Mouse (Mus musculus): ENCODE measurements around the gene P2ry6. TPM values are rescaled to one million over a fixed set of nuclear protein-coding genes. Genes with fewer than 3 reads are reported as not detected.

Gene P2ry6
- polyA plus RNA-seq (2015; fragmentation: Nextera tagmentation; extraction: Ambion mirVana), result 2.7 and 4.8 TPM in 2 replicates

DNA sequence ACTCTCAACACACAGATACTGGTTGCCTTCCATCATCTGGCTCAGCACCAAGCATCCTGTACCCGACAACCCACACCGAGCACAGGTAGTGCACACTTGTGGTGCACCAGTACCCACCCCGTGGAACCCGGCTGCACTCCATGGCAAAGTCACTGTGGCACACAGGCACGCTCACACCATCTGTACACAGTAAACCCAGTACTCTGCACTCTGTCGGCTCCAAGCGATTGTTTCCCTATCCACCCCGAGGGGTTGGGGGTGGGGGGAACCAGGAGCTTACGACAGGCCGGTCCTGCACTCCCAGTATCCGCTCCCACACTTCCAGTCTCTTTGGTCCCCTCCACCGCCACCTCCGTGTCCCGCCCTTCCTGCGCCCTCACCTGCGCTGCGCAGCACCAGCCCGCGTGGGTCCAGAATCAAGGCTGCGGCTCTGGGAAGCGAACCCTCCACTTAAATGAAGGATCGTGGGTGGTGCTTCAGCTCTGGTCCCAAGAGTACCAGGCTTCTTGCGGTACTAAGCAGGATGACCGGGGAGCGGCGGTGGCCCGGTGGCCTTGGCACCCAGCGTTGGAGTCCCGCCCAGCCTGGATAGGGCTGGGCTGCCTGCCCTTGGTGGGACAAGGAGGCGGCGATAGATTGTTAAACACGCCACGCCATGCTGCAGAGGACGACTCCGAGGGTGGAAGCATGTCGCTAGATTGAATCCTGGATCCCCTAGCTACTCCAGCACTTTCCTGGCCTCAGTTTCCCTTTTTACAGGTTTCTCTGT is at the start of gene P2ry6:
Gene P2ry6, minus strand, starts transcription at position 515 of the 769 bp plus-strand sequence.
- WGBS, result 2% methylated on average over 36 of the region's 36 CpGs
- ATAC-seq, result peak; percentile 63
- Histone ChIP-seq H3K9ac (ENCODE audit: low read depth, low read length) (peak within 1 kb of the TSS; percentile 51), H3K27ac (ENCODE audit: low read depth, low read length) (no peak within 1 kb of the TSS), H3K4me1 (ENCODE audit: control insufficient read depth, insufficient read depth, low read depth, low read length) (peaks cover 5% of the 10 kb centered on the region), H3K4me3 (ENCODE audit: low read length) (peak within 1 kb of the TSS; percentile 36), H3K9me3 (ENCODE audit: control insufficient read depth, low read length) (no peaks in the 10 kb centered on the region), H3K36me3 (ENCODE audit: control insufficient read depth, insufficient read depth, low read length) (no peaks in the 10 kb centered on the region), H3K4me2 (ENCODE audit: low read length) (peak within 1 kb of the TSS; percentile 55), H3K27me3 (replicated peaks; ENCODE audit: control insufficient read depth, insufficient read depth, low read length) (peaks cover 17% of the 10 kb centered on the region)

DNA sequence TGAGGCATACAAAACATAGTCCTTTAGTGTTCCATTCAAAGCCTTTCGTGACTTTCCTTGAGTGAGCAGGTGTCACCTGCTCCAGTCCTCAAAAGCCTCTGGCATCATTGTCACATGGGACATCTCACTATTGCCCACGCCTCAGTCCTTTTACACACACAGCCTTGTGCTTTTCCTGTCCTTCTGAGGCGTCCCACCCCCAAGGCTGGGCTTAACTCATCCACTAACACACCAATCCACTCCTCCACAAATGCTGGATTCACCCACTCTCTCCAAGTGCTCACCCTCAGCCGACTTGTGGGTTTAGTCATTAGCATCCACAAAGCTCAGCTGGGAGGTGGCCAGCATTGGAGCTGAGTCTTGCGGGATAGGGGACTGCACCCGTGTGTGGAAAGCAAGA is 43.0 kb upstream of the P2ry6 start:
- H3K27ac ChIP-seq (ENCODE audit: low read depth, low read length), result peak overlapping the region; percentile 42; the same call in 1 of the 2 replicates
- whole genome bisulfite sequencing, result 66% methylated on average over 6 of the region's 6 CpGs

DNA sequence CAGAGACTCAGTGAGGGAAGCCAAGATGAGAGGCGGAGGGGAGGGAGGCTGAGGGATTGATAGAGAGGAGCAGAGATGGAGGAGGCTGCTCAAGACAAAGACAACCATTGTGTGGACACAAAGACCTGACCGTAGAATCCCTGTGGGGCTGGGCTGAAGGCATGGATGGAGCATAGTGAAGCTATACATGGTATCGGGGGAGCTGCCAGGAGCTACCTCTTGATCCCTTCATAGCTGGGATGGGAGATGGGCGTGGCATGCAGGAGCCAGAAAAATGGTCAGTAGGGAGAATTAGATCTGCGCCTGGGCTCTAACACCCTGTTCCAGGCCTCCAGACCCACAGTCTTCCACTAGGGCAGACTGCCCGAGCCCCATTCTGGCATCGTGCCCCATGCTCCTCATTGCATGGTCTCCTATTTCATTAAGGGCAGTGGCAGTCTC is 42.6 kb upstream of the P2ry6 start:
- no peaks in the 10 kb centered on the region for H3K36me3 ChIP-seq (ENCODE audit: control insufficient read depth, insufficient read depth, low read length)
- no peak overlapping the region for H3K4me3 ChIP-seq (ENCODE audit: low read length)
- ATAC-seq, result peak; percentile 82
- H3K4me1 ChIP-seq (ENCODE audit: control insufficient read depth, insufficient read depth, low read depth, low read length), result no peaks in the 10 kb centered on the region; the same call in 1 of the 2 replicates
- no peak overlapping the region for H3K4me2 ChIP-seq (ENCODE audit: low read length)
- H3K27ac ChIP-seq (ENCODE audit: low read depth, low read length), result peak overlapping the region; percentile 42; the same call in 1 of the 2 replicates
- 45% methylated on average over 7 of the region's 7 CpGs for WGBS
- H3K9me3 ChIP-seq (ENCODE audit: control insufficient read depth, low read length), result no peaks in the 10 kb centered on the region
- H3K27me3 ChIP-seq (replicated peaks; ENCODE audit: control insufficient read depth, insufficient read depth, low read length), result peaks cover 12% of the 10 kb centered on the region
- no peak overlapping the region for H3K9ac ChIP-seq (ENCODE audit: low read depth, low read length)

More for the DNA sequence above, 43.0 kb upstream of the P2ry6 start:
- Histone ChIP-seq H3K4me2 (ENCODE audit: low read length) (no peak overlapping the region), H3K27me3 (replicated peaks; ENCODE audit: control insufficient read depth, insufficient read depth, low read length) (peaks cover 10% of the 10 kb centered on the region), H3K4me3 (ENCODE audit: low read length) (no peak overlapping the region), H3K36me3 (ENCODE audit: control insufficient read depth, insufficient read depth, low read length) (no peaks in the 10 kb centered on the region), H3K9me3 (ENCODE audit: control insufficient read depth, low read length) (no peaks in the 10 kb centered on the region), H3K4me1 (ENCODE audit: control insufficient read depth, insufficient read depth, low read depth, low read length) (no peaks in the 10 kb centered on the region; the same call in 1 of the 2 replicates), H3K9ac (ENCODE audit: low read depth, low read length) (no peak overlapping the region)
- peak; percentile 61 for ATAC-seq

DNA sequence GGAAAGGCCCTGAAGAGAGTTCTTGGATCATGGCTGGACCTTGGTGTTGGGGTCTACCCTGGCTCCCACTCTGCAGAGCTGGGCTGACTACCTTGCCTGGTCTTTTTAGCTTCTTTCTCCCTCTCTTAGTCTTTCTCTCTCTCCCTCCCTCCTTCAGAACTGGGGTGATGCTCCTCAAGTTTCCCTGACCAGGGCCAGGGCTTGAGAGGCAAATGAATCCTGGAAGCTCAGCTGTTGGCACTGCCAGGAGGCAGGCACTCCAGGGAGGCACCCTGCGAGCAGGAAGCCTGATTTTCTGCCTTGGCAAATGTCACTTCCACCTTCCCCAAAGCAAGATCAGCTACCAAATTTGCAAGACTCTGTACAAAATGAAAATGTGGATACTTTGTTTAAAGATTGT is 40.5 kb upstream of the P2ry6 start:
- Histone ChIP-seq H3K4me1 (ENCODE audit: control insufficient read depth, insufficient read depth, low read depth, low read length) (peaks cover 7% of the 10 kb centered on the region), H3K4me2 (ENCODE audit: low read length) (no peak overlapping the region), H3K9ac (ENCODE audit: low read depth, low read length) (no peak overlapping the region), H3K36me3 (ENCODE audit: control insufficient read depth, insufficient read depth, low read length) (no peaks in the 10 kb centered on the region), H3K27ac (ENCODE audit: low read depth, low read length) (no peak overlapping the region), H3K27me3 (replicated peaks; ENCODE audit: control insufficient read depth, insufficient read depth, low read length) (peaks cover 27% of the 10 kb centered on the region), H3K4me3 (ENCODE audit: low read length) (no peak overlapping the region), H3K9me3 (ENCODE audit: control insufficient read depth, low read length) (no peaks in the 10 kb centered on the region)
- no peak for ATAC-seq
- 59% methylated on average over 1 of the region's 1 CpGs for WGBS

DNA sequence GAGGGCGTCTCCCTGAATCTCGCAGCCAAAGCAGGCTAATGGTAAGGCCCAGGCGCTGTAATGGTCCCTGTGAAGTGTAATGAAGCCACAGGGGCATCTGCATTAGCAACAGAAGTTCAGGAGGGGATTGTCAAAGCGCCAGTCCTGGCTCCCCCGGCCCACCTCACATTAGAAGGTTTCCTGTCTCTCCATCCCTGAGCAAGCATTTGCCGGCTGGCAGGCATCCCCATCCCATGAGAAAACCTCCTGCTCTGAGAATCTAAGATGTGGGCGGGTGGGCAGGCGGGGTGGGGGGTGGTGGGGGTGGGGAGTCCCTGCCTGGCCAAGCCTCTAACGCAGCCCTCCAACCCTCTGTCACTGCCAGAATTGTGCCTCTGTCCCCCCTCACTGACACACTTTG is 39.6 kb upstream of the P2ry6 start:
- H3K27me3 ChIP-seq (replicated peaks; ENCODE audit: control insufficient read depth, insufficient read depth, low read length), result peaks cover 35% of the 10 kb centered on the region
- H3K9me3 ChIP-seq (ENCODE audit: control insufficient read depth, low read length), result no peaks in the 10 kb centered on the region
- H3K9ac ChIP-seq (ENCODE audit: low read depth, low read length), result no peak overlapping the region
- no peak overlapping the region for H3K4me3 ChIP-seq (ENCODE audit: low read length)
- no peak overlapping the region for H3K27ac ChIP-seq (ENCODE audit: low read depth, low read length)
- no peaks in the 10 kb centered on the region for H3K36me3 ChIP-seq (ENCODE audit: control insufficient read depth, insufficient read depth, low read length)
- H3K4me2 ChIP-seq (ENCODE audit: low read length), result no peak overlapping the region
- no peak for ATAC-seq
- peaks cover 7% of the 10 kb centered on the region for H3K4me1 ChIP-seq (ENCODE audit: control insufficient read depth, insufficient read depth, low read depth, low read length)
- 19% methylated on average over 9 of the region's 9 CpGs for WGBS

DNA sequence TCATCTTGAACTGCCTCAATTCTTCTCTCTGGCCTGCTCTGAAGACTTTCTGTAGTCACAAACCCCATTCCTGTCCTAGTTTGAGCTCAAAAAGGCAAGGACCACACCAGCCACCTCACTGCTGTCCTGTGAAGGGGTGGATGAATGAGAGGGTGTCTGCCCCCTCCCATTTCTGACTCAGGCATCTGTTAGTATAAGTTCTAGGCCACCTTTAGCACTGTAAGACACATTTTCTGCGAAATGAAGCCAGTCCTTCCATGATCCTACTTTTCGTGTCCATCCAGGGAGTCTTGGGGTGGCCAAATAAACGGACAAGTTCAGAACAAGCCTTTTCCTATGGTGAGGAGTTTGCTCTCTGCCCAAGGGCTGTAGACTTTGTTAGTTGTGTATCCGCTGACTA is 38.1 kb upstream of the P2ry6 start, which contains the start of gene P2ry2:
Gene P2ry2, minus strand, starts transcription at position 326 of the 400 bp plus-strand sequence.
- peak within 1 kb of the TSS; percentile 53 for H3K4me3 ChIP-seq (ENCODE audit: low read length)
- no peak within 1 kb of the TSS for H3K27ac ChIP-seq (ENCODE audit: low read depth, low read length)
- WGBS, result 71% methylated on average over 4 of the region's 4 CpGs
- ATAC-seq, result no peak
- H3K4me1 ChIP-seq (ENCODE audit: control insufficient read depth, insufficient read depth, low read depth, low read length), result peaks cover 7% of the 10 kb centered on the region
- H3K4me2 ChIP-seq (ENCODE audit: low read length), result peak within 1 kb of the TSS; percentile 92
- no peaks in the 10 kb centered on the region for H3K9me3 ChIP-seq (ENCODE audit: control insufficient read depth, low read length)
- H3K9ac ChIP-seq (ENCODE audit: low read depth, low read length), result peak within 1 kb of the TSS; percentile 66
- no peaks in the 10 kb centered on the region for H3K36me3 ChIP-seq (ENCODE audit: control insufficient read depth, insufficient read depth, low read length)
- H3K27me3 ChIP-seq (replicated peaks; ENCODE audit: control insufficient read depth, insufficient read depth, low read length), result peaks cover 35% of the 10 kb centered on the region

DNA sequence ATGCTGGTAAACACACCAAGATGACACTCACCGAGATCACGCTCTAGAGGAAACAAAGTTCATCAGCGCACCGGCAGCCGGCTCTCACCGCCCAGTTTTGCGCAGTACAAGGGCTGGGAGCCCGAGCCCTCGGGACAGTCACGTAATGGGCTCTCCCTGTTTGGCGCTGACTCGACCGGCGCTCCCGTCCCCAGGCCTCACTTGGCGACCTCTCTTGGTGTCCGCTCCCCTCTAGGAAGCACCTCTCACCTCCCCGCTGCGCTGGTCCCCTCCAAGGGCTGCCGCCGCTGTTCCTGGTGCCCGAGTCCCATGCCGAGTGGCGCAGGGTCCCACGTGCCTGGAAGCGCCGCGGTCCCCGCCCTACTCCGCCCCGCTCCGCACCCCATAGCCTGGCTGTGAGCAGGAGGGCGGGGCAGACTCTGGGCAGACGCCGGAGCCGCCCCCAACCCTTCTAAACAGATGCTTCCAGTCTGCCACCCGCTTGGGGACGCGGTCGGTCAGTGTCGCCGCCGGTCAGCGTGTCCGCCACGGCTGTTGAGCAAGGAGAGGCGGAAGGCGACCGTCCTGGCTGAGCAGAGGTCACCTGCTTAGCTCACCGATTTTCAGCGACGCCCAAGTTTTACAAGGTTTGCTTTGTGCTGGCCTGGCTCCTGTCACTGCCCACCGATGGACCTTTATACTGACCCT is 37.4 kb upstream of the P2ry6 start:
- ATAC-seq, result peak; percentile 86
- H3K27me3 ChIP-seq (replicated peaks; ENCODE audit: control insufficient read depth, insufficient read depth, low read length), result peaks cover 35% of the 10 kb centered on the region
- H3K27ac ChIP-seq (ENCODE audit: low read depth, low read length), result no peak overlapping the region
- peak overlapping the region; percentile 66 for H3K9ac ChIP-seq (ENCODE audit: low read depth, low read length)
- H3K9me3 ChIP-seq (ENCODE audit: control insufficient read depth, low read length), result no peaks in the 10 kb centered on the region
- peak overlapping the region; percentile 92 for H3K4me2 ChIP-seq (ENCODE audit: low read length)
- under 1% methylated on average over 53 of the region's 53 CpGs for WGBS
- H3K4me1 ChIP-seq (ENCODE audit: control insufficient read depth, insufficient read depth, low read depth, low read length), result peaks cover 7% of the 10 kb centered on the region
- no peaks in the 10 kb centered on the region for H3K36me3 ChIP-seq (ENCODE audit: control insufficient read depth, insufficient read depth, low read length)
- H3K4me3 ChIP-seq (ENCODE audit: low read length), result peak overlapping the region; percentile 53

DNA sequence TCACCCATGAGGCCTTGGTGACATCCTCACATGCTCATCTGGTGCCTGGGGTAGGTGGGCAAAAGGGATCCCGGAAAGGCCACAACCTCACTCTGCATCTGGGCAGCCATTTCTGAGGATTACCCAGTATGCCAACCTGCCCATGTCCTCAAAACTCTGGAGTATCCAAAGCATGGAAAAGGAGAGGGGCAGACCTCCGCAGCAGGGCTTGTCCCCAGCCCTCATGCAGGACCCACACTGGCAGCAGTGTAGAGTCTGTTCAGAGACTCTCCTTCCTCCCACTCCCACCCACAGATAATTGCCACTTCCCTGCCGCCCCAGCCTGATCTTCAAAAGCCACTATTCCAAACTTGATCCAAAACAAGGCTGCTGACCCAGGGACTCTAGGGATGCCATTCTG is 36.3 kb upstream of the P2ry6 start:
- no peaks in the 10 kb centered on the region for H3K9me3 ChIP-seq (ENCODE audit: control insufficient read depth, low read length)
- H3K27me3 ChIP-seq (replicated peaks; ENCODE audit: control insufficient read depth, insufficient read depth, low read length), result peaks cover 35% of the 10 kb centered on the region
- no peak for ATAC-seq

DNA sequence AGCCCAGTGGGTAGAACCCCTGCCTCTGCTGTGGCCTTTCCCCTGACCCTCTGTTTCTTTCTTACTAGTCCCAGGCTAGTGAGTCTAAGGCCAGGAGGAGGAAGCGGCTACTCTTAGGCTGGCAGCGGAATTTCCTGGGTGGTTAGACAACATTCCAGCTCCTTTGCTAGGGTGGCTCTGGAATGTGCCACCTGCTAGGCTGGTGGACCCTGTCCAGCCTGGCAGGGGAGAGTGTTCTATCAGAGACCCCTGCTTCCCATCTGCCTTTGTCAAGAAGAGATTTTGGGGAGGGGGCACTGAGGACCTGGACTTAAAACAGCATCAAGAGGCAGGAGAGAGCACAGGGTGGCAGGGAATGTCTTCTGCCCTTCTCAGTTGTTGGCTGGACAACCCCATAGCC is 31.8 kb upstream of the P2ry6 start:
- H3K9ac ChIP-seq (ENCODE audit: low read depth, low read length), result no peak overlapping the region
- WGBS, result 80% methylated on average over 2 of the region's 2 CpGs
- H3K4me3 ChIP-seq (ENCODE audit: low read length), result no peak overlapping the region
- no peak overlapping the region for H3K27ac ChIP-seq (ENCODE audit: low read depth, low read length)
- no peak for ATAC-seq
- no peak overlapping the region for H3K4me2 ChIP-seq (ENCODE audit: low read length)
- H3K36me3 ChIP-seq (ENCODE audit: control insufficient read depth, insufficient read depth, low read length), result no peaks in the 10 kb centered on the region
- H3K27me3 ChIP-seq (replicated peaks; ENCODE audit: control insufficient read depth, insufficient read depth, low read length), result peaks cover 17% of the 10 kb centered on the region
- no peaks in the 10 kb centered on the region for H3K9me3 ChIP-seq (ENCODE audit: control insufficient read depth, low read length)
- no peaks in the 10 kb centered on the region; the same call in none of the 2 replicates for H3K4me1 ChIP-seq (ENCODE audit: control insufficient read depth, insufficient read depth, low read depth, low read length)

More for the DNA sequence above, 36.3 kb upstream of the P2ry6 start:
- no peaks in the 10 kb centered on the region for H3K36me3 ChIP-seq (ENCODE audit: control insufficient read depth, insufficient read depth, low read length)
- peaks cover 7% of the 10 kb centered on the region for H3K4me1 ChIP-seq (ENCODE audit: control insufficient read depth, insufficient read depth, low read depth, low read length)
- 63% methylated on average over 3 of the region's 3 CpGs for WGBS
- no peak overlapping the region for H3K4me2 ChIP-seq (ENCODE audit: low read length)
- no peak overlapping the region for H3K27ac ChIP-seq (ENCODE audit: low read depth, low read length)
- H3K9ac ChIP-seq (ENCODE audit: low read depth, low read length), result no peak overlapping the region
- H3K4me3 ChIP-seq (ENCODE audit: low read length), result no peak overlapping the region
